Mouse (Mus musculus): ENCODE data around the gene Arhgap45. TPM values are rescaled to one million over a fixed set of nuclear protein-coding genes. Genes with fewer than 3 reads are reported as not detected.

Gene Arhgap45
- 5.3 and 7.1 TPM in 2 replicates for polyA plus RNA-seq (2012; rRNA removed)

DNA sequence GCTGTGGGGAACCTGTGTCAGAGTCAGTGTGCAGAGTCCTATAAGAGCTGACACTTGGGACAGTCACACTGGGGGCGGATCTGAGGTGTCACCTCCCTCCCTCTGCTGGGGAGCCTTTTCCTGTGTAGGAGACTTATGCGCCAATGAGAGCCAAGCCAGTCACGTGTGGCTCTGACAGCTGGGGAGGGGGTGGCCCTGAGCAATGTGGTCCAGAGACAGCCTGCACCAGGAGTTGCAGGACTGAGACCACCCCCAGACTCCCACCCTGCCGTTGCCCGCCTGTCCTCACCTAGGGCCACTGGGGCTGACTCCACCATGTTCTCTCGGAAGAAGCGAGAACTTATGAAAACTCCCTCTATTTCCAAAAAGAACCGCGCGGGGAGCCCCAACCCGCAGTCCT is at the start of gene Arhgap45:
Gene Arhgap45, plus strand, starts transcription at position 143 of the 400 bp plus-strand sequence.
- peak in 1 of 2 experiments; percentile 29 for DNase-seq (ENCODE audit: extremely low spot score in 1 of 2, low spot score in 1 of 2)

DNA sequence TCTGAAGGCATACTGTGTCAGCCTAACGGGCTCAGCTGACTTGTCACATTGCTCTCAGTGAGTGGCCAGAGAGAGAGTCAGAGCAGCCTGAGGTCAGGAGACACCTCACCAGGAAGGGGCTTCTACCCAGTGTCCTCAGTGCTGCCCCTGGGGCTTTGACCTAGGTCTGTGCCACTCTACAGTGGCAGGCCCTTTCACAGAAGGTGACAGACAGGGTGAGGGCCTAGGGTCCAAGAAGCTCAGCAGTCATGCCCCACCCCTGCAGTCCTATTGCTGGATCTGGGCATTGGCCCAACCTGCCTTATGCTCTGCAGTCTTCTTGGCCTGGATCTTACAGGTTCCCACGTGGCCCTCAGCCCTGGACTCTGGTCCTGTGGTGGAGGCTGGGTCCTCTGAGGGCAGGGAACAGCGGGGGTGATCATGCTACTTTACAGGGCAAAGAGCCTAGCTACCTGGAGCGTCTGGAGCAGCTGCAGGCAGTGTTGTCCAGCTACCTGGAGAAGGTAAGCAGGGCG is 49.5 kb upstream of the Arhgap45 start:
- no peak for DNase-seq (ENCODE audit: extremely low spot score in 1 of 2, low spot score in 1 of 2)

DNA sequence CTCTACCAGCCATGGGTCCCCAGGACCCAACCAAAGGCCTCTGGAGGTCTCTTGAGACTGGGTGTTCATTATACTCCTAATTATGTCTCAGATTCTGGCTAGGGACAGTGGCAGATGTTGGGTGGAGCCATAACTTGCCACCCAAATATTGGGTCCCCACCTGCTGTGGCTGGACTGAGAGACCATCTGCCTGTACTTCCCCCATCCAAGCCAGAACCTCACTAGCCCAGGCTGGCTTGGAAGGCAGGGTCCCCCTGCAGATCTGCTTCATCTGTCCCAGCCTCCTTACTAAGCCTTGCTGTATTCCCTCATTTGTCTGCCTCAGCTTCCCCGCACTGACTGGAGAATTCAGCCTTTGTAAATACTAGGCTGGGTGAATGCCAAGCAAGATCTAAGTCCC is 48.3 kb upstream of the Arhgap45 start:
- no peak for DNase-seq (ENCODE audit: extremely low spot score in 1 of 2, low spot score in 1 of 2)

DNA sequence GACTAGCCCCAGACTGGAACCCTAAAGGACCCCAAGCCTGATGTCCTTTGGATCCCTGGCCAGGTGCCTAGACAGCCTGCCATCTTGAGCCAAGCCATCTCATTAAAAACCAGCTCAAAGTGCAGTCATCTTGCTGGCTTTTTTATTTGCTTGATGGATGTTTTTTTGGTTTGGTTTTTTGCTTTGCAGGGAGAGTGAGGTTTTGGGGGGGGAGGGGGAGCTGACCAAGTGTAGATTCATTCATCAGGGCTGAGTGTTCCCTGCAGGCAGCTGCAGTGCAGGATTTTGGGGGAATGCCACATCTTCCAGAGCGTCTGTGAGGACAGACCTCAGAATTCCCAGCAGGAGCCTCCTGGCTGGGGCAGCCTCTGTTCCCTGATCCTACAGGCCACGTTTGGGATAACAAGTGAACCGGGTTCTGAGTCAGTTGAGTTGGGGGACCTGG is 47.3 kb upstream of the Arhgap45 start:
- DNase-seq (ENCODE audit: extremely low spot score in 1 of 2, low spot score in 1 of 2): no peak

DNA sequence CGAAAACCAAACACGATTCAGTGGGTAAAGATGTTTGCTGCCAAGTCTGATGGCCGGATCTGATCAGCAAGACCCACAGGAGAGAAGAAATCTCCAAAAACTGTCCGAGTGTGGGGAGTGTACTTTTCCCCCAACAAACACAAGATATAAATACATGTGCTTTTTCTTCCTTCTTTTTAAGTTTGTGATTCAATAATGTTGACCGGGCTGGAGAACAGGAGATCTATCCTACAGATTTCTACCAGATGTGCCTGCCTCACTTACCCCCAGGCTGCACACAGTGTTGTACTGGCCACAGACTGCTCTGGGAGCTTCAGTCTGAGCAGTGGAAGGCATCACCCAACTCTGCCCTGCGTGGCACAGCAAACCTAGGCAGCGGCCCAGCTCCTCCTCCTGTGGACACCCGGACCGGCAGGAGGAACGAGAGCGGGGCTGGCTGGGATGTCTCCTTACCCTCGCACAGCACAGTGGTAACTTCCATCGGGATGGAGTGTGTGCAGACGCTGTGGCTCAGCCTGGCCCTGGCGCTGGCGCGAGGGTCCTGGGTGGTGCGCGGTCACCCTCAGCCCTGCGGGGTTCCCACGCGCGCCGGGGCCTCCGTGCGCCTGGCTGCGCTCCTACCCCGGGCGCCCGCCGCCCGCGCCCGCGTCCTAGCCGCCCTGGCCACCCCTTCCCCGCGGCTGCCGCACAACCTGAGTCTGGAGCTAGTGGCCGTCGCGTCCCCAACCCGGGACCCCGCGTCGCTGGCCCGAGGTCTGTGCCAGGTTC is 45.9 kb upstream of the Arhgap45 start, which contains the start of gene Grin3b:
Gene Grin3b, plus strand, starts transcription at position 301 of the 768 bp plus-strand sequence.
- DNase-seq (ENCODE audit: extremely low spot score in 1 of 2, low spot score in 1 of 2): no peak

DNA sequence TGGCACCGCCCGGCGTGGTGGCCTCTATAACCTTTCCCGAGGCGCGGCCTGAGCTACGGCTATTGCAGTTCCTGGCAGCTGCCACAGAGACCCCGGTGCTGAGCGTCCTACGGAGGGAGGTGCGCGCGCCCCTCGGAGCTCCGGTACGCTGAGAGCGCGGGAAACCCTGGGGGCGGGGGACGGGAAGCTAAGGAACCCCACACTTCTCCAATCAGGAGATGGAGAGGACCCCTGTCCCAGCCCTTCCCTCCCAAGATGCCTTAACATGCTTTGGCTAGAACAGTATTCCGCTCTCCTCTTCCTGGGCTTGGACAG is 45.3 kb upstream of the Arhgap45 start:
- DNase-seq (ENCODE audit: extremely low spot score in 1 of 2, low spot score in 1 of 2): no peak

DNA sequence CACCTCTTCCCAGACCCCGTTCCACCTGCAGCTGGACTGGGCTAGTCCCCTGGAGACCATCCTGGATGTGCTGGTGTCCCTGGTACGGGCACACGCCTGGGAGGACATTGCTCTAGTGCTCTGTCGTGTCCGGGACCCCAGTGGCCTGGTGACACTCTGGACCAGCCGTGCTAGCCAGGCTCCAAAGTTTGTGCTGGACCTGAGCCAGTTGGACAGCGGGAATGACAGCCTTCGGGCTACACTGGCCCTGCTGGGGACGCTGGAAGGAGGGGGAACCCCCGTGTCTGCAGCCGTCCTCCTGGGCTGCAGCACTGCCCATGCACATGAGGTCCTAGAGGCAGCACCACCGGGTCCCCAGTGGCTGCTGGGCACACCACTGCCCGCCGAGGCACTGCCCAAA is 43.6 kb upstream of the Arhgap45 start:
- DNase-seq (ENCODE audit: extremely low spot score in 1 of 2, low spot score in 1 of 2): no peak

DNA sequence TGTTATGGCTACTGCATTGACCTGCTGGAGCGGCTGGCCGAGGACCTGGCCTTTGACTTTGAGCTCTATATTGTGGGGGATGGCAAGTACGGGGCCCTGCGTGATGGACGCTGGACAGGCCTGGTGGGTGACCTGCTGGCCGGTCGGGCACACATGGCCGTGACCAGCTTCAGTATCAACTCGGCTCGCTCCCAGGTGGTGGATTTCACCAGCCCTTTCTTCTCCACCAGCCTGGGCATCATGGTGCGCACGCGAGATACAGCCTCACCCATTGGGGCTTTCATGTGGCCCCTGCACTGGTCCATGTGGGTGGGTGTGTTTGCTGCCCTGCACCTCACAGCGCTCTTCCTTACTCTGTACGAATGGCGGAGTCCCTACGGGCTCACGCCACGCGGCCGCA is 42.4 kb upstream of the Arhgap45 start:
- DNase-seq (ENCODE audit: extremely low spot score in 1 of 2, low spot score in 1 of 2): no peak

DNA sequence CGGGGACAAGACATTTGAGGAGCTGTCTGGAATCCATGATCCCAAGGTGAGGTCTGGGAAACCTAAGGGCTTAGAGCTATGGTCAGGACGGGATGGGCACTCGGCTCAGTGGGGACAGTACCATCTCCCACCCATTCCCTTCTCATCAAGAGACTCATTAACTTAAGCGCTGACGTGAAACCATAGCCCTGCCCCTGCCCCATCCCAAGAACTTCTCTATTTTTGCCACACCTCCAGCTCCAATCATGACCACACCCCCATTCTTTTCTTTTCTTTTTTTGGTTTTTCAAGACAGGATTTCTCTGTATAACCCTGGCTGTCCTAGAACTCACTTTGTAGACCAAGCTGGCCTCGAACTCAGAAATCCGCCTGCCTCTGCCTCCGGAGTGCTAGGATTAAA is 41.8 kb upstream of the Arhgap45 start:
- no peak for DNase-seq (ENCODE audit: extremely low spot score in 1 of 2, low spot score in 1 of 2)

DNA sequence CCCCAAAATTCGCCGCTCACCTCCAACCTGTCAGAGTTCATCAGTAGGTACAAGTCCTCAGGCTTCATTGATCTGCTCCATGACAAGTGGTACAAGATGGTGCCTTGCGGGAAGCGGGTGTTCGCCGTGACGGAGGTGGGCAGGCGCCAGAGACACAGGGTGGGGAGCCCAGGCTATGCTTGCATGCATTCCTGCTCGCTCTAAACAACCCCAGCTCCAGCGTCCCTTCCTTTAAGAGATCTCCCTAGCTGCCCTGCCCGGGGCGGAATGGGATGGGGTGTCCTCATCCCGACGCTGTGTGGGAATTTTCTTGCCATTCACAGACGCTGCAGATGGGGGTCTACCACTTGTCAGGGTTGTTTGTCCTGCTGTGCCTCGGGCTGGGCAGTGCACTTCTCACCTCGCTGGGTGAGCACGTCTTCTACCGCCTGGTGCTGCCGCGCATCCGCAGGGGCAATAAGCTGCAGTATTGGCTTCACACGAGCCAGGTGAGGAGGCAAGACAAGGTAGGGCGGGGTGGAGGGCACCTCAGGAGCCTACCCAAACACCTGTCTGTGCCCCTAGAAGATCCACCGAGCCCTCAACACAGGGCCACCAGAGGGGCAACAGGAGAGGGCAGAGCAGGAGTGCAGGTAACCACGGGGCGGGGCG is 40.3 kb upstream of the Arhgap45 start:
- DNase-seq (ENCODE audit: extremely low spot score in 1 of 2, low spot score in 1 of 2): no peak

DNA sequence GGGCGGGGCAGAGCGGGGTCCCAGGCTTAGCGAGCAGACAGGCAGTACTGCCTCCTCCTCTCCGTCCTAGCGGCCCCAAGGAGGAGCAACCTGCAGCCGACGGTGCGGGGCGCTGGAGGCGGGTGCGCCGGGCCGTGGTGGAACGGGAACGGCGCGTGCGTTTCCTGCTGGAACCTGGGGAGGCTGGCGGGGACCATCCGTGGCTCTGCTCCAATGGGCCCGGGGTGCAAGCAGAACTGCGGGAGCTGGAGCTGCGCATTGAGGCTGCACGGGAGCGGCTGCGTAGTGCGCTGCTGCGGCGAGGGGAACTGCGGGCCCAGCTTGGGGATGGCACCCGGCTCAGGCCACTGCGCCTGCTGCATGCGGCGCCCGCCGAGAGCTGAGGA is 39.7 kb upstream of the Arhgap45 start:
- DNase-seq (ENCODE audit: extremely low spot score in 1 of 2, low spot score in 1 of 2): no peak

DNA sequence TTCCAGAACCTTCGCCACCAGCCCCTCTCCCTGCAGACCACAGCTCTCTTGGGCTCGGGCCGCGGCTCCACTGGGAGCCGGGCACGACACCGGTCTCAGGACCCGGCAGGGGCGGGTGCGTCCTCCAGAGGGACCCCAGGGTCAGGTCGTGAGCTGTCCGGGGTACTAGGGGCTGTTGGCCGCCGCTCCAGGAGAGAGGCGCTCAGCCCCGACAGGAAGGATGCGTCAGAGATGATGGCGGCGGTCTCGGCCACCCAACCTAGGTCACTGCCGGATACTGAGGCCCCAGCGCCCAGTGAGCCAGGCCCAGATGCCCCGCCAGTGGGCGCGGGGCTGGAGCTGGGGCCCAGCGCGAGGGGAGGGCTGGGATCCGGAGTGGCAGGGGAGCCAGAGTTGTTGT is 39.1 kb upstream of the Arhgap45 start:
- DNase-seq (ENCODE audit: extremely low spot score in 1 of 2, low spot score in 1 of 2): no peak

DNA sequence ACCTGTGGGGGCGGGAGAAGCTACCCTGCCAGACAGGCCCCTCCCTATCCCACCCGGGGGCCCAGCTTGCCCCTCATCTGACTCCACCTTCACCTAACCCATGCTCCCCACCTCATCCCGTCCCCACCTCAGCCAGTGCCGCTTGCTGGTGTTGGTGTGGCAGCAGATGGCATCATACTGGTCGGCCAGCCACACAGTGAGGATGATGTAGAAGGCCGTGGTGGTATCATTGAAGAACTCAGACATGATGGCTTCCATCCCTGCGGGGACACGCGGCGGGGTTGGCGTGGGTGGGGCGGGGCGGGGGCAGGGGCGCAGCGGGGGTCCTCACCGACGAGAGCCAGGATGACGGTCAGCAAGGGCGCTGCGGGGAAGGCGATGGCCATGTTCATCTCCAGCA is 38.4 kb upstream of the Arhgap45 start:
- no peak for DNase-seq (ENCODE audit: extremely low spot score in 1 of 2, low spot score in 1 of 2)

DNA sequence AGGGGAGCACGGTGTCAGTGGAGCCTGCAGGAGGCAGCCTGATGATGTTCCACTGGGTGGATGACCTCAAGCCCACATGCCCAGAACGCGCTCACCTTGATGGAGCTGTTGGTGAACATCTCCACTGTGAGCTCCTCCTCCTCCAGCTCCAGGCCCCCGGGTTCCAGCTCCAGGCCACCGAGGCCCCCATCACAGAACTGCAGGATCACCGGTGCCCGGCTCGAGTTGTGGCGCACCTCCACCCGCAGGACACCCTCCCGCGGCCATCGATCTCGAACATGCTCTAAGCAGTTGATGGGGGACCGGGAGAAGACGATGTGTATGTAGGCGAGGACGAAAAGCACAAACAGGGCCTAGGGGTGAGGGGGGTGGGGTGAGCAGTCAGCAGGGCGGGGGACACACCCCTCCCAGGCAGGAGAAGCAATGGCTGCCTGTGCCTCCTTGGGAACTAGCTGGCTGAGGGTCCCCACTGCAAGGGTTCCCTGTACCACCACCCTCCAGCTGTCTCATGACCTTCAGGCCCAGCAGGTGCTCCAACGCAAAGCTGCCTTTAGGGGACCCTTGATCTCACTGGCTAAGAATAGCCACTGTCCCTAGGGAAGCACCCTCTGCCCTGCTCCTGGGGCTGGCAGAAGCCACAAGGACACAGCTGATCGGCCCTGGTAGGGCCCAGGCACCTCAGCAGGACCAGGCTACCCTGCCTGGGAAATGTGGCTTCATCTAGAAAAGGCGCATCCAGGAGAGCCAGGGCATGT is 36.9 kb upstream of the Arhgap45 start:
- no peak for DNase-seq (ENCODE audit: extremely low spot score in 1 of 2, low spot score in 1 of 2)

DNA sequence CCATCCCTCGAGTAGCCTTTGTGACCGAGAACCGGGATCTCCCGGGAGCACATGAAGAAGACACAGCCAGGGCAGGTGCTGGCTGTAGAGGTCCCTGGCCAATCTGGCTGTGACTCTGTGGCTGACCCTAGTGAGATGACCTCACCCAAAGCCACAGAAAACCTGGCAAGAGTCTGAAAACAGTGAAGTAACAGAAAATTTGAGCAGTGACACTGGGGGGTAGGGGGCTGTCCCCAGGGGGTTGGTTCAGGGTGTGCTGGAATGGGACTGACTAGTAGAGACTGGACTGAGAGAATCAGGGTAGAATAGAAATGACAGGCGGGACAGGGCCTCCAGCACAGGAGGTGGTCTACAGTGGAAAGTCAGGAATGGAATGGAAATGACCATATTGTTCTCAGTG is 33.2 kb upstream of the Arhgap45 start:
- no peak for DNase-seq (ENCODE audit: extremely low spot score in 1 of 2, low spot score in 1 of 2)

DNA sequence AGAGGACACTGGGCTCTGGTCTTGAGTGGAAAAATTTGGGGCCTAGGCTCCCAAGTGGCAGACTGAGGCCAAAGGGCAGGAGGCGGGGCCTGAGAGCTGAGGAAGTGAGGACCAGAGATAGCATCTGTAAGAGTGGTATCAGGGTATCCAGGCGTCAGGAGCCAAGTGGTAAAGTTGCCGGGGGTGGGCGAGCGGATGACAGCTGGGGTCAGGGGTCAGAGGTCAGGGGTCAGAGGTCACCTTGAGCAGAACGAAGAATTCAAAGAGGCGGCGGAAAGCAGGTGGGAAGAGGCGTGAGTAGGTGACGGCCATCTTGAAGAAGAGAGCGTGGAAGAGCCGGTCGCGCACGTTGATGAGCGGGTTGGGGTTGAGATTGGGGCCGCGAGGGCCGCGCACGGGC is 32.8 kb upstream of the Arhgap45 start:
- peak; percentile 59 to 67 for DNase-seq (ENCODE audit: extremely low spot score in 1 of 2, low spot score in 1 of 2)

DNA sequence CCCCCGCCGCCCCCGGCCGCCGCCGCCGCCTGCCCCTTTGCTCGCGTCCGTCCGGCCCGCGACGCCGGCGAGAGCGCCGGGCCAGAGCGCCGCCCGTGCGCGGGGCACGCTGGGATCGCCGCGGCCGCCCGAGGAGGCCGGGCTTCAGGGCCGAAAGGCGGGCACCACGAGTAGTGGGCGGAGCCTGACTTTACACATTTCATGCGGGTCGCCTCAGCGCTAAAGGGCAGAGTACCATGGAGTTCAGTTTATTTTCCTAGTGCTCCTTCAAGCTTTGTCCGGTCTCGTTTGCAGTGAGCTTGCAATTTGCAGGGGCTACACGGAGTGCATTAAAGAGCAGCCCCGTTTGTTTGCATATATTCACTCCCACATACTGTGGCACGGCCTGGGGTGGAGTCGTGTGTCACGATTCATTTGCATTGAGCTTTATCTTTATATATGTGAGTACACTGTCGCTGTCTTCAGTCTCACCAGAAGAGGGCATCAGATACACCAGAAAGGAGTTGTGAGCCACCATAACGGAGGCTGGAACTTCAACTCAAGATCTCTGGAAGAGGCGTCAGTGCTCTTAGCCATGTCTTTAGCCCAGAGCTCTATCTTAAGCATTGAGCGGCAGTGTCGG is 32.1 kb upstream of the Arhgap45 start, which contains the start of gene Tmem259:
Gene Tmem259, minus strand, starts transcription at position 136 of the 622 bp plus-strand sequence.
- peak; percentile 63 to 88 for DNase-seq (ENCODE audit: extremely low spot score in 1 of 2, low spot score in 1 of 2)

DNA sequence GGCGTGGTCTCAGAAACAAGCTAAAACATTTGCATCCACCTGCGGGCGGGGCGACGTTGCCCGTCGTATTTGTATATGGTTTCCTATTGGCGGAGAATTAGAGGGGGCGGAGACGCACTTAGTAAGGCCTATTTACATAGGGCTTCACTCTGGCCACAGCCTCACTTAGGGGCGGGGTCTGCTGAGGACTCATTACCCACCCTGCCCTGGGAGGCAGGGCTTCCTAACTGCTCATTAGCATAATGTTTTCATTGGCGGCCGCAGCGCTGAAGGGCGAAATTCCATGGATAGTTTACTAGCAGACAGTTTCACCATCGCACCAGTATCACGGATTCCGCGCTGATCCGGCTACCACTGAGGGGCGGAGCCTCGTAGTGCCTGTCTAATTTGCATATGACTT is 31.6 kb upstream of the Arhgap45 start:
- peak; percentile 97 to 98 for DNase-seq (ENCODE audit: extremely low spot score in 1 of 2, low spot score in 1 of 2)

DNA sequence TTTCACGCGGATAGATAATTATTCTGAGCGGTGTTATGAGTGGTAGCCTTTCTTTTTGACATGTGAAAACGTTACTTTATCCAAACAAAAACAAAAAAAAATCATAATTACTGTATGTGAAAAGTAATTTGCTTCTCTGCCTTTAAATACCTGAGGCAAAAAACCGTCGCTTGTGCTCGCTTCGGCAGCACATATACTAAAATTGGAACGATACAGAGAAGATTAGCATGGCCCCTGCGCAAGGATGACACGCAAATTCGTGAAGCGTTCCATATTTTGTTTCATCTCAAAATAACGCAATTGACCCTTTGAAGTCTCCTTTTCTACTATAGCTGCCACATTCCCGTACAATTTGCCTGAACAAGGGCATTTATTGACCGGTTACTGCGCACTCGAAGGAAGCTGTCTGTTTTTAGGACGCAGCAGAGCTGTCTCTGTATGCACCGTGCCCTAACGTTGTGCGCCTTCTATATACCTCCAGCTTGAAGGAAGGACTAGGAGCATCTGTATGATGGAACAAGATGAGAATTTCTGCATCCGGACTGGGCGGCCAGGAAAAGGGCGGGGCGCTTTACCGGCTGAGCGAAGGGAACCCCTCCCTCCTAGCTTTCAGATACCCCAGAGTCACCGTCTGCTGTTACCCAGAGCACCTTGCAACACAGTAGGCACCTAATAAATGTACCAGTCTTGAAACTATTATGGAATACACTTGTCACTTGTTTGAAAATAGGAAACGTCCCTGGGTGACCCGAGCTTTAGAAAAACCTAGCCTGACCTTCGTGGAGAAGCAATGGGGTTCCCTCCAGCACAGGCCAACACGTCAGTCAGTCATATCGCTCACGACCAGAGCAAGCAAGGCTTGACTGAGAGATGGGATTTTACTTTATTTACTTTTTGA is 30.9 kb upstream of the Arhgap45 start:
- peak; percentile 54 to 70 for DNase-seq (ENCODE audit: extremely low spot score in 1 of 2, low spot score in 1 of 2)
